Mouse (Mus musculus): ENCODE measurements around the gene Tcea2. TPM values are rescaled to one million over a fixed set of nuclear protein-coding genes. Genes with fewer than 3 reads are reported as not detected.

Gene Tcea2
- polyA plus RNA-seq, 1 experiment: 16.8 TPM

DNA sequence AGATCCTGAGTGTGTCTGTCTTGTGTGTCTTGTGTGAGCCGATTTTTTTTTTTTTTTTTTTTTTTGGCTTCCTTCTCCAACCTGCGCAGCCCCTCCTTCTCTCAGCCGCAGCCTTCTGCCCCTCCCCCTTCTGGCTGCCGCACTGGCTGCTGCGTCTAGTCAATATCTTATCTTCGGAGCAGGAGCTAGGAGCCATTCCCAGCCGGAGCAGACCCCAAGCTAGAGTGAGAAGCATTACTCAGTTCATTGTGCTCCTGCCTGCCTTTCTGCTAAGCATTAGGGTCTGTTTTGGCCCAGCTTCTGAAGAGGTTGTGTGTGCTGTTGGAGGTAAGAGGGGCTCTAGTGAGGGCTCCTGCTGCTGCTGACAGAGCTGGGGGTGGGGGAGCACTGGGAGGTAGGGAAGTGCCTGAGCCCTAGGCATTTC lies 34.8 kb downstream of the Tcea2 start, which contains the start of gene Oprl1:
Gene Oprl1 (plus strand): TSS at position 114 of the 424 bp plus-strand sequence.
- DNase-seq (ENCODE audit: low read depth): no peak

- DNase-seq (ENCODE audit: low read depth): no peak
Measured at GRCm38 (mm10) chr2:181715382-181715781, 35.3 kb downstream of the Tcea2 start.

DNA sequence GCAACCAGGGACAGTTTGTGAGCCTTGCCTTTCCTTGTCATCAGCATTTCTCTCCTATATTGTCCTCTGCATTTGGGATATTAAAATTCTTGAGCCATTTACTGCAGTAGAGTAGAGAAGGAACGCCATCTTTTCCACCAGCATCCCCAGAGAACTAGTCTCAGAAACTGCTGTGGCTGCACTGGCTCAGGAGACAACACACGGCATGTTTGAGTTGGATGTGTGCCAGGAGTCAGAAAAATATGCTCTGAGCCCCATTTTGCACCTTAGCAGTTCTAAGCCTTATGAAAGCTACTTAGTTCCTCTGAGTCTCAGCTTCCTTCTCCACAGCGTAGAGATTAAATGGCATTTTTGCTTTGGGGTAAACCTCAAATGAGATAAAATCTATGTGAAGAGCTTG lies 36.9 kb downstream of the Tcea2 start:
- DNase-seq (ENCODE audit: low read depth): no peak

DNA sequence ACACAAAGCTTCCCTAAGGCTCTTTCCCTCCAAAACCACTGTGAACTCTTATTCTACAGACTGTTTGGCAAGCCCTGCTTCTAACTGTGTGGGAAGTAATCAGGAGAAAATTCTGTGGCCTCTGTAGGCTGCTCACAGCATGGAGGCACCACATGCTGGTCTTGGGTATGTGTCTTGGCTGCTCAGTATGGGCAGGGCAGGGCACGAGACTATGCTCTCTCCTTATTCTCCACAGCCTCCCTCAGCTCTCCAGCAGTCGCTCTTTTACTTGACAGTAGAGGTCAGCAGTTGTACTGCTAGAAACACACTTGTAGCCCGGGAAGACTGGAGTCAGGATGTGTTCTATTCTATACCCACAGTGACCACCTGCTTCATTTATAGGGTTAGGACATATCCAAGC lies 40.0 kb downstream of the Tcea2 start:
- DNase-seq (ENCODE audit: low read depth): no peak

- DNase-seq (ENCODE audit: low read depth): no peak
Measured at GRCm38 (mm10) chr2:181721200-181721599, 41.1 kb downstream of the Tcea2 start.

- no peak for DNase-seq (ENCODE audit: low read depth)
Measured at GRCm38 (mm10) chr2:181722213-181722612, 42.1 kb downstream of the Tcea2 start.

GRCm38 (mm10) chr2:181727659-181728262 lies 47.7 kb downstream of the Tcea2 start:
- no peak for DNase-seq (ENCODE audit: low read depth)

DNA sequence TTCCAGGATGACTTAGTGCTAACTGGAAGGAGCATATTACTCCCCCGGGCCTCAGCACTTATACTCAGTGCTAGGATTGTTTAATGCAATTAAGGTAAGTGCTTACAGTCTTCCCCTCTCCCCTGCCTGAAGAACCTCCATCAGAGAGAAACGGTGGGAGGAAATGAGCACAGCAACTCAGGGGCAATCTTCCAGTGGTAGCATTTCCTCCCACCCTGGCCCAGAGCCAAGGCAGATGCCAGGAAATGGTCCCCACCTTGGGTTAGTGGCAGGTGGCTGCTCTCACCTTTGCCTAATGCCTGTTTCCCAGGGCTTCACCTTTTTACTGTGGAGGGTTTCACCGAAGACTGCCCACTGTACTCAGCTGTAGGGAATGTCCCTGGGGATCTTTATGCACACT lies 49.9 kb downstream of the Tcea2 start:
- DNase-seq (ENCODE audit: low read depth): no peak

Other genes starting within 250 kb of the Tcea2 start
- gene Zbtb46, start 220.9 kb upstream of the Tcea2 start, polyA plus RNA-seq (2012; rRNA removed): 9.3 and 9.9 TPM in 2 replicates
- gene Abhd16b, start 187.1 kb upstream of the Tcea2 start, polyA plus RNA-seq (2012; rRNA removed): 0.67 and 0.73 TPM in 2 replicates
- gene Tpd52l2, start 183.2 kb upstream of the Tcea2 start, polyA plus RNA-seq (2012; rRNA removed): 49.7 and 55.1 TPM in 2 replicates
- 74.5 and 95.2 TPM in 2 replicates for gene Dnajc5, start 159.8 kb upstream of the Tcea2 start, polyA plus RNA-seq (2012; rRNA removed)
- gene Uckl1, start 95.4 kb upstream of the Tcea2 start, polyA plus RNA-seq (2012; rRNA removed): 132 and 164 TPM in 2 replicates
- 28.2 and 34.0 TPM in 2 replicates for gene Prpf6, start 88.4 kb upstream of the Tcea2 start, polyA plus RNA-seq (2012; rRNA removed)
- 63.5 and 63.7 TPM in 2 replicates for gene Zfp512b, start 87.5 kb upstream of the Tcea2 start, polyA plus RNA-seq (2012; rRNA removed)
- gene Samd10, start 81.1 kb upstream of the Tcea2 start, polyA plus RNA-seq (2012; rRNA removed): 54.5 and 62.2 TPM in 2 replicates
- gene Gm29797, start 23.3 kb upstream of the Tcea2 start, polyA plus RNA-seq (2012; rRNA removed): not detected in 2 replicates
- 53.9 and 64.8 TPM in 2 replicates for gene Sox18, start 8.7 kb upstream of the Tcea2 start, polyA plus RNA-seq (2012; rRNA removed)
- 47.1 and 76.5 TPM in 2 replicates for gene Rgs19, start 13.7 kb downstream of the Tcea2 start, polyA plus RNA-seq (2012; rRNA removed)
- 0.39 and 1.7 TPM in 2 replicates for gene Lkaaear1, start 18.1 kb downstream of the Tcea2 start, polyA plus RNA-seq (2012; rRNA removed)
- 0.20 TPM in 2 replicates for gene Oprl1, start 34.7 kb downstream of the Tcea2 start, polyA plus RNA-seq (2012; rRNA removed)
- not detected in 2 replicates for gene Myt1, start 83.0 kb downstream of the Tcea2 start, polyA plus RNA-seq (2012; rRNA removed)
- 26.8 and 36.1 TPM in 2 replicates for gene Pcmtd2, start 157.5 kb downstream of the Tcea2 start, polyA plus RNA-seq (2012; rRNA removed)
- 8.5 and 9.5 TPM in 2 replicates for gene Polr3k, start 184.0 kb downstream of the Tcea2 start, polyA plus RNA-seq (2012; rRNA removed)